Mouse (Mus musculus): ENCODE data around the gene Fhl5. TPM values are rescaled to one million over a fixed set of nuclear protein-coding genes. Genes with fewer than 3 reads are reported as not detected.
A peak's percentile ranks its signal among the peaks of the same experiment; 100 is the strongest.
"Not testable (repeated sequence)": the region's sequence is repeated elsewhere in the genome, so short reads cannot be mapped to it uniquely, and the experiment has no call there.

Gene Fhl5
- not detected in 2 replicates for polyA plus RNA-seq (2015; fragmentation: Nextera tagmentation; extraction: Ambion mirVana)

GRCm38 (mm10) chr4:25242776-25243175 is at the start of gene Fhl5:
Fhl5 (minus strand) TSS chr4:25242876.
- 87% methylated on average over 3 of the region's 3 CpGs for WGBS

GRCm38 (mm10) chr4:25285002-25285401 is 42.3 kb upstream of the Fhl5 start:
- ATAC-seq (ENCODE audit: extremely low read depth, insufficient number of reproducible peaks, low FRiP score, low TSS enrichment): not testable (repeated sequence)

More at GRCm38 (mm10) chr4:25242776-25243175, at the start of gene Fhl5:
- ATAC-seq (ENCODE audit: extremely low read depth, insufficient number of reproducible peaks, low FRiP score, low TSS enrichment): no peak
- 0 out of 2 replicates have a peak, but pooled peaks cover under 1% of the 10 kb centered on the region for H3K36me3 ChIP-seq
- H3K4me3 ChIP-seq: no peak within 1 kb of the TSS
- no peak within 1 kb of the TSS for H3K4me2 ChIP-seq
- H3K9me3 ChIP-seq: no peaks in the 10 kb centered on the region
- no peak within 1 kb of the TSS for H3K9ac ChIP-seq
- no peak within 1 kb of the TSS for H3K27ac ChIP-seq (replicated peaks)
- no peaks in the 10 kb centered on the region for H3K4me1 ChIP-seq
- no peaks in the 10 kb centered on the region for H3K27me3 ChIP-seq (replicated peaks)

DNA sequence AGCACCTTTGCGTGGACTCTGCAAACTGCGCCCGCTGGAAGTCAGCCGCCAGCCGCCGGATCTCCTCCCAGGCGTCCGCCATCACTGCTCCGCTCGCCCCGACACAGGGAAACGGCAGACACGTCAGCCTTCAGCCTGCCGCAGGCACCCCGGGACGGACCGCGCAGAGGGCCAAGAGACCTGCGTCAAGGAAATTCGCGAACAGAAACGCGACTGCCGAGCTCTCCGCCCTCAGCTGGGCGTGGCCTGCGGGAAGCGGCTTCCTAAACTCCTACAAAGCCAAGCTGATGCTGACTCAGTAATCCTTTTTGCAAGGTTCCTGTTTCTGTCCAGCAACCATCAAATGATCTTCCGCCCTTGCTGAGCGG is 39.0 kb upstream of the Fhl5 start, which contains the start of gene Ufl1:
Ufl1 (minus strand) TSS at position 151 of the 368 bp plus-strand sequence.
- H3K4me1 ChIP-seq: peaks cover 5% of the 10 kb centered on the region
- H3K4me3 ChIP-seq: peak within 1 kb of the TSS; percentile 79
- H3K9me3 ChIP-seq: no peaks in the 10 kb centered on the region
- peak; percentile 93 for ATAC-seq (ENCODE audit: extremely low read depth, insufficient number of reproducible peaks, low FRiP score, low TSS enrichment)
- H3K4me2 ChIP-seq: peak within 1 kb of the TSS; percentile 81
- H3K9ac ChIP-seq: peak within 1 kb of the TSS; percentile 94
- peak within 1 kb of the TSS; percentile 98 for H3K27ac ChIP-seq (replicated peaks)
- peaks cover 28% of the 10 kb centered on the region for H3K36me3 ChIP-seq
- WGBS: under 1% methylated on average over 30 of the region's 30 CpGs
- H3K27me3 ChIP-seq (replicated peaks): no peaks in the 10 kb centered on the region

More at GRCm38 (mm10) chr4:25285002-25285401, 42.3 kb upstream of the Fhl5 start:
- H3K4me3 ChIP-seq; H3K9ac ChIP-seq; H3K9me3 ChIP-seq; H3K27me3 ChIP-seq (replicated peaks); H3K36me3 ChIP-seq; H3K4me1 ChIP-seq; H3K27ac ChIP-seq (replicated peaks); H3K4me2 ChIP-seq: not testable (repeated sequence)
- 68% methylated on average over 1 of the region's 1 CpGs for WGBS

DNA sequence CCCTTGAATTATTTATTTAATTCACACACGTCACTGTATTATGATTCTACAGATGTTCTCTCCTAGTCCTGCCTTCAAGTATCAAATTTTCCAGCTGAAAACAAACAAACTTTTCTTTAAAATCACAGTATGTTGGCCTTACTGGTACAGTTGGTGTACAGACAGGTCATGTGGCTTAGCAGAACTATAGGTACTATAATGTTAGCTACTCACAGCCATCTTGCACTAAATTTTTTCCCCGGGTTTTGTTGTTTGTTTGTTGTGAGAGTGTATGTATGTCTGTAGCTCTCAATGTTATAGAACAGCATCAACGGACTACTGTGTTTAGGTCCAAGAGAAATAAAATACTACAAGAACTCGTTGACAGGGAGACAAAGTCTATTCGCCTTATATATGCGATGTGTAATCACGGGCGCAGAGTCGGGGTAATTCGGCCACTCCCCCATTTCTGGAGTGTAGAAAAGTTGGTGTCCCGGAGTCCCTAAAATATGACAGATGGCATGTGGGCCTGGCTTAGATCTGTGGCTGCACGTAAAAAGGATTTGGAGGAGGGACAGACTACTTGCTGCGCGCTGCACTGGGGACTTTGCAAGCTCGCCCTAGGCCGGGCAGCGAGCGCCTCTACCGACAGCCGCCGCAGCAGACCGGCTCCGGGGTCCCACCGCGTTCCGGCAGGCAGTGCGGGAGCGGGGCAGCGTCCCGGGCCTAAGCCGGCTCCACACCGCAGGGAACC is 38.4 kb upstream of the Fhl5 start:
- peak; percentile 80 for ATAC-seq (ENCODE audit: extremely low read depth, insufficient number of reproducible peaks, low FRiP score, low TSS enrichment)
- Histone ChIP-seq H3K9ac (peak overlapping the region; percentile 94), H3K36me3 (peaks cover 29% of the 10 kb centered on the region), H3K27me3 (replicated peaks) (no peaks in the 10 kb centered on the region), H3K4me2 (peak overlapping the region; percentile 81), H3K27ac (replicated peaks) (peak overlapping the region; percentile 98), H3K9me3 (no peaks in the 10 kb centered on the region), H3K4me3 (peak overlapping the region; percentile 79), H3K4me1 (peaks cover 5% of the 10 kb centered on the region)
- WGBS: 2% methylated on average over 32 of the region's 32 CpGs

GRCm38 (mm10) chr4:25272861-25273627 is 30.4 kb upstream of the Fhl5 start:
- peaks cover 86% of the 10 kb centered on the region for H3K36me3 ChIP-seq
- no peak for ATAC-seq (ENCODE audit: extremely low read depth, insufficient number of reproducible peaks, low FRiP score, low TSS enrichment)
- H3K4me2 ChIP-seq: no peak overlapping the region
- WGBS: 73% methylated on average over 7 of the region's 7 CpGs
- no peaks in the 10 kb centered on the region for H3K4me1 ChIP-seq
- H3K27me3 ChIP-seq (replicated peaks): no peaks in the 10 kb centered on the region
- no peaks in the 10 kb centered on the region for H3K9me3 ChIP-seq
- 0 out of 2 replicates have a peak overlapping the region, but pooled peaks have one; percentile 20 for H3K27ac ChIP-seq (replicated peaks)
- H3K9ac ChIP-seq: no peak overlapping the region
- no peak overlapping the region for H3K4me3 ChIP-seq

GRCm38 (mm10) chr4:25271926-25272325 is 29.2 kb upstream of the Fhl5 start:
- H3K27me3 ChIP-seq (replicated peaks): no peaks in the 10 kb centered on the region
- no peaks in the 10 kb centered on the region for H3K4me1 ChIP-seq
- ATAC-seq (ENCODE audit: extremely low read depth, insufficient number of reproducible peaks, low FRiP score, low TSS enrichment): no peak
- H3K36me3 ChIP-seq: peaks cover 86% of the 10 kb centered on the region
- H3K4me2 ChIP-seq: no peak overlapping the region
- no peaks in the 10 kb centered on the region for H3K9me3 ChIP-seq
- H3K9ac ChIP-seq: no peak overlapping the region
- WGBS: 72% methylated on average over 1 of the region's 1 CpGs
- no peak overlapping the region for H3K4me3 ChIP-seq
- H3K27ac ChIP-seq (replicated peaks): no peak overlapping the region

- 53% methylated on average over 3 of the region's 3 CpGs for WGBS
Observed at GRCm38 (mm10) chr4:25267144-25267543, 24.5 kb upstream of the Fhl5 start.

DNA sequence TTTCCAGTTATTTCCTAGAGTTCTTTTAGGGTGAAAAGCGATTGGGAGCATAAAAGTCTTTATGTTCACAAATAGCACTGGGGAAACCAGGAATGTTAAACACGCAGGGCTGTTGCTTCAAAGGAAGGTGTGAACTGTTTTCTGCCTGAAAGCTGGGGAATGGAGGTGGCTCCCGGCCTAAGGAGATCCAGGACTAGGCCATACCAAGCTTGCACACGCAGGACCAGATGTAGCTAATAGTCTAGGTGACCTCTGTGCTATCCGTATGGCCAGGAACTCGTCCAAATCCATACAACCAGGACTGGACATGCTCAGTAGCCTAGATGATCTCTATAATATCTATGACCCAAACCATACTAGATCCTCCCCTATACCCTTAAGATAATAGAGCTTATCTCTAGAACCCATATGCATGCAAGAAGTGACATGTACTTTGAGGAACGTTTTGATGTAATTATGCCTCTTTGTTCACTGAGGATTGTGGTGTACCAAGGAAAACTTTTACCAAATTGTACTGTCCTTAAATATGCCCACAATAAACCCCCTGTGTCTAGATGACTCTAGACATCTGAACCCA is 15.2 kb upstream of the Fhl5 start:
- Histone ChIP-seq H3K9me3 (no peaks in the 10 kb centered on the region), H3K27ac (replicated peaks) (no peak overlapping the region), H3K27me3 (replicated peaks) (no peaks in the 10 kb centered on the region), H3K36me3 (peaks cover 70% of the 10 kb centered on the region), H3K4me2 (no peak overlapping the region), H3K9ac (no peak overlapping the region), H3K4me1 (no peaks in the 10 kb centered on the region), H3K4me3 (no peak overlapping the region)
- ATAC-seq (ENCODE audit: extremely low read depth, insufficient number of reproducible peaks, low FRiP score, low TSS enrichment): no peak
- WGBS: 84% methylated on average over 7 of the region's 7 CpGs

More at GRCm38 (mm10) chr4:25267144-25267543, 24.5 kb upstream of the Fhl5 start:
- H3K27me3 ChIP-seq (replicated peaks): no peaks in the 10 kb centered on the region
- ATAC-seq (ENCODE audit: extremely low read depth, insufficient number of reproducible peaks, low FRiP score, low TSS enrichment): no peak
- H3K9me3 ChIP-seq: no peaks in the 10 kb centered on the region
- H3K4me1 ChIP-seq: no peaks in the 10 kb centered on the region
- H3K27ac ChIP-seq (replicated peaks): no peak overlapping the region
- H3K4me2 ChIP-seq: no peak overlapping the region
- H3K9ac ChIP-seq: no peak overlapping the region
- peaks cover 86% of the 10 kb centered on the region for H3K36me3 ChIP-seq
- no peak overlapping the region for H3K4me3 ChIP-seq

DNA sequence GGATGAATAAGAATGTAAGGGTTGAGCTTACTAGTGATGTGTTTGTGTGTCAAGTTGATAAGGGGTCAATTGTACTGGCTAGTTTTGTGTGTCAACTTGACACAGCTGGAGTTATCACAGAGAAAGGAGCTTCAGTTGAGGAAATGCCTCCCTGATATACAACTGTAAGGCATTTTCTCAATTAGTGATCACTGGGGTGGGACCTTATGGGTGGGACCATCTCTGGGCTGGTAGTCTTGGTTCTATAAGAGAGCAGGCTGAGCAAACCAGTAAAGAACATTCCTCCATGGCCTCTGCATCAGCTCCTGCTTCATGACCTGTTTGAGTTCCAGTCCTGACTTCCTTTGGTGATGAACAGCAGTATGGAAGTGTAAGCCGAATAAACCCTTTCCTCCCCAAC is 7.0 kb downstream of the Fhl5 start:
- H3K9ac ChIP-seq; H3K36me3 ChIP-seq; H3K4me1 ChIP-seq; H3K4me3 ChIP-seq; H3K27me3 ChIP-seq (replicated peaks); ATAC-seq (ENCODE audit: extremely low read depth, insufficient number of reproducible peaks, low FRiP score, low TSS enrichment); H3K27ac ChIP-seq (replicated peaks); H3K9me3 ChIP-seq; H3K4me2 ChIP-seq: not testable (repeated sequence)
- 78% methylated on average over 1 of the region's 1 CpGs for WGBS

GRCm38 (mm10) chr4:25233767-25234166 is 8.9 kb downstream of the Fhl5 start:
- H3K4me1 ChIP-seq; H3K27me3 ChIP-seq (replicated peaks); H3K9ac ChIP-seq; H3K4me2 ChIP-seq; H3K4me3 ChIP-seq; H3K36me3 ChIP-seq; H3K9me3 ChIP-seq; H3K27ac ChIP-seq (replicated peaks); ATAC-seq (ENCODE audit: extremely low read depth, insufficient number of reproducible peaks, low FRiP score, low TSS enrichment): not testable (repeated sequence)
- WGBS: 62% methylated on average over 1 of the region's 1 CpGs

- ATAC-seq (ENCODE audit: extremely low read depth, insufficient number of reproducible peaks, low FRiP score, low TSS enrichment): no peak
- 84% methylated on average over 3 of the region's 3 CpGs for WGBS
- H3K4me3 ChIP-seq: no peak overlapping the region
- H3K4me1 ChIP-seq: no peaks in the 10 kb centered on the region
- no peaks in the 10 kb centered on the region for H3K9me3 ChIP-seq
- H3K27ac ChIP-seq (replicated peaks): no peak overlapping the region
- H3K9ac ChIP-seq: no peak overlapping the region
- H3K36me3 ChIP-seq: no peaks in the 10 kb centered on the region
- no peaks in the 10 kb centered on the region for H3K27me3 ChIP-seq (replicated peaks)
- no peak overlapping the region for H3K4me2 ChIP-seq
Observed at GRCm38 (mm10) chr4:25232546-25232945, 10.1 kb downstream of the Fhl5 start.
